Mouse (Mus musculus) liver, embryonic 14.5 days (tissue): ENCODE results near the gene Gnpat. TPM values are rescaled to one million over a fixed set of nuclear protein-coding genes. Genes with fewer than 3 reads are reported as not detected.

Source experiments
- ATAC-seq: fragments of 200-750 bp; cut with Nextera tagmentation; 2 replicates; pipeline ENCODE4 v1.8.0; 2017; ENCODE audit warnings: moderate number of reproducible peaks, mild to moderate bottlenecking, moderate library complexity; ENCODE audit not compliant: insufficient read depth
- DNase-seq, 3 experiments: peaks; one replicate each; pipeline ENCODE4 v3.0.0-alpha.2; 2012 to 2013; ENCODE audit warnings: low read depth in 3 of 3, low spot score in 3 of 3
- H3K27ac ChIP-seq: fragments of 300-500 bp; sonication (generic); 2 replicates; pipeline ENCODE4 v1.5.1; 2014; ENCODE audit warnings: moderate library complexity, mild to moderate bottlenecking, control low read depth, inconsistent platforms
- H3K27me3 ChIP-seq: fragments of 300-500 bp; sonication (generic); 2 replicates; pipeline ENCODE4 v1.6.1; 2014; ENCODE audit warnings: mild to moderate bottlenecking, low read length, moderate library complexity; ENCODE audit not compliant: control insufficient read depth, insufficient read depth
- H3K36me3 ChIP-seq: fragments of 300-500 bp; sonication (generic); replicated peaks from 2 replicates; pipeline ENCODE4 v1.6.1; 2014; ENCODE audit warnings: low read depth; ENCODE audit not compliant: control insufficient read depth, insufficient read depth
- H3K4me1 ChIP-seq, 2 experiments: fragments of 200-500 bp in 1 of 2; fragments of 300-500 bp in 1 of 2; sonication (generic) in 1 of 2; replicated peaks; 2 replicates each; pipeline ENCODE4 v1.6.1; 2012 to 2014; ENCODE audit warnings: antibody characterized with exemption in 1 of 2, inconsistent platforms in 1 of 2, low read length in 1 of 2; ENCODE audit not compliant: control insufficient read depth in 2 of 2, insufficient read depth in 2 of 2
- H3K4me2 ChIP-seq: fragments of 300-500 bp; sonication (generic); 2 replicates; pipeline ENCODE4 v1.6.1; 2014; ENCODE audit warnings: low read depth, mild to moderate bottlenecking, control low read depth, moderate library complexity
- H3K4me3 ChIP-seq, 2 experiments: fragments of 200-500 bp in 1 of 2; fragments of 300-500 bp in 1 of 2; sonication (generic) in 1 of 2; 2 replicates each; pipeline ENCODE4 v1.5.1; 2012 to 2014; ENCODE audit warnings: low read depth in 2 of 2, low read length in 2 of 2, mild to moderate bottlenecking in 2 of 2, control low read depth in 1 of 2, inconsistent platforms in 1 of 2, moderate library complexity in 1 of 2; ENCODE audit not compliant: insufficient read depth in 1 of 2
- H3K9ac ChIP-seq: fragments of 300-500 bp; sonication (generic); replicated peaks from 2 replicates; pipeline ENCODE4 v1.6.1; 2014; ENCODE audit warnings: mild to moderate bottlenecking, control low read depth, moderate library complexity
- H3K9me3 ChIP-seq: fragments of 300-500 bp; sonication (generic); 2 replicates; pipeline ENCODE4 v1.6.1; 2016; ENCODE audit warnings: low read length, mixed read lengths; ENCODE audit not compliant: control insufficient read depth
- CTCF ChIP-seq: IDR thresholded peaks from 2 replicates; pipeline ENCODE4 v1.5.1; 2016; ENCODE audit warnings: antibody characterized with exemption, low read depth, control low read depth
- EP300 ChIP-seq: IDR thresholded peaks from 2 replicates; pipeline ENCODE4 v1.6.1; 2016; ENCODE audit warnings: antibody characterized with exemption, low read depth
- WGBS: fragments of 180-500 bp; shearing (Covaris S2); extraction: QIAGEN DNeasy Blood & Tissue Kit; methylation state at CpG from one replicate; pipeline ENCODE4 v1.1.7; 2014; ENCODE audit not compliant: insufficient replicate concordance; 5-methylcytosine and 5-hydroxymethylcytosine counted together
- polyA plus RNA-seq, 2 experiments: library from polyadenylated mRNA; depleted of rRNA in 1 of 2; stranded (reverse) in 1 of 2; unstranded in 1 of 2; fragments of >200 nt; fragmentation: Nextera tagmentation in 1 of 2; extraction: Ambion mirVana in 1 of 2; gene quantifications; 2 replicates each; pipeline versions ENCODE4 v1.2.1 to v1.2.3; 2012 to 2014

Gnpat gene
- polyA plus RNA-seq (2012; rRNA removed): 23.3 and 35.7 TPM in 2 replicates
- 39.0 and 39.6 TPM in 2 replicates for polyA plus RNA-seq (2014; fragmentation: Nextera tagmentation; extraction: Ambion mirVana)

DNA sequence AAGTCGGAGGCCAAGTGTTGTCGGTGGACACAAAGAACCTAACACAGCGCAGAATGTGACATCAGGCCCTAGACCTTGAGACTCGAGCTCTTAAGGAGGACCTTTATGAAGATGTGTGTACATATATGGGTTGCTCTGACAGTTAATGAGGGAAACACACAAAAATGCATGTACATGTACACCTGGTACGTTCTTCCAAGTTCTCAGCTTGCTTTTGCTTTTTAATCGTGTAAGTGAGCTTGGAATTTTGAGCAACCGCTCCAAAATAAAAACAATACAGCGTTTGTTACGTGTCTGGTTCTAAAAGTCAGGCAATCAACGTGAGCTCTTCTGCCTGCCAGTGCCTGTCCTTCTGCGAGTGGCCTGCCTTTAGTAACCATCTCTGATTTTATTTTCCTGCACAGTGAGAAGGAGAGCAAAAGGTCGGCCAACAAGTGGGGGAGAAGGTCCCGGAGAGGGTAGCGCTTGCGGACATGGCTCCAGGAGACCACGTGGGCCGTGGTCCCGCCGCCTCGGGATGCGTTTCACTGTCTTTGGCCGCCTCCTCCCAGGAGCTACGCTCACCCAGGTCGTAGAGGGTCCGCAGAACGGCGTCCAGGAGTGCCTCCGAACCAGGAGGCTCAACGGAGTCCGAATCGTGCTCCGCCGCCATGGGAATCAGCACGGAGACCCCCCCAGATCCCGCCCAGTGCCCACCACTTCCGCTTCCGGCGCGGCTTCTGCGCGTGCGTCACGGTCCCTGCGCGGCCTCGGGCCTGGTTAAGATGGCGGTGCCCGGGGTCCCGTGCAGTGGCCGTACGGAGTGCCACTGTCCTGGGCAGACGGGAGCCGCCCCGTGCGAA, at the start of gene Gnpat, which contains the start of gene 2810004N23Rik:
Gene Gnpat, plus strand, starts transcription at position 713 of the 842 bp plus-strand sequence.
Gene 2810004N23Rik, minus strand, starts transcription at position 800 of the 842 bp plus-strand sequence.
- Histone ChIP-seq H3K4me1 (peaks cover 5 to 20% of the 10 kb centered on the region in 2 experiments), H3K4me2 (peak within 1 kb of the TSS; percentile 88), H3K36me3 (peaks cover 11% of the 10 kb centered on the region), H3K4me3 (peak within 1 kb of the TSS; percentile 74 to 77), H3K9me3 (no peaks in the 10 kb centered on the region), H3K27me3 (no peaks in the 10 kb centered on the region), H3K27ac (peak within 1 kb of the TSS; percentile 34), H3K9ac (peak within 1 kb of the TSS; percentile 86)
- ATAC-seq (peak; percentile 92), DNase-seq (peak; percentile 64 to 74 (median 68))
- under 1% methylated on average over 55 of the region's 55 CpGs for WGBS
- TF ChIP-seq CTCF (peak; percentile 41), EP300 (no peak)

DNA sequence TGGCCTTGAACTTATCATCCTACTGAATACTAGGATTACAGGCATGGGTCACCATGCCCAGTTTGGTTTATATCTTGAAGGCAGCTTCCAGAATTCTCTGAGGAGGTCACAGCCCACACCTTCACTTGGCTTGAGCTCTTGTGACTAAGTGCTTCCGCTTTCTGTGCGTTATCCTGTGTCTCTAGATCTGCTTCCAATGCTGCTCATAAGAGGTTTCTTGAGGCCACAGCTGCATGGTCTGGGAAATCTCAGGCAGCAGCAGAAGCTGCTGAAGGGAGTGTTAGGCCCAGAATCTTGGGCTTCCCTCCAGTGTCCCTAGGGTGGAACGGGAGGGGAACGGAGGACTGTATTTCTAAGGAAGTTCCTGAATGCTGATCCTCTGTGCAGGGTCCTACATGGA, 49.5 kb upstream of the Gnpat start:
- no peaks in the 10 kb centered on the region for H3K9me3 ChIP-seq
- no peak overlapping the region for H3K4me3 ChIP-seq
- H3K27ac ChIP-seq: no peak overlapping the region
- no peaks in the 10 kb centered on the region for H3K4me1 ChIP-seq
- no peaks in the 10 kb centered on the region for H3K36me3 ChIP-seq
- ATAC-seq (no peak), DNase-seq (no peak)
- H3K27me3 ChIP-seq: no peaks in the 10 kb centered on the region
- WGBS: 80% methylated on average over 4 of the region's 4 CpGs
- no peak overlapping the region for H3K9ac ChIP-seq
- no peak overlapping the region for H3K4me2 ChIP-seq
- no peak for TF ChIP-seq CTCF
- TF ChIP-seq EP300: no peak

DNA sequence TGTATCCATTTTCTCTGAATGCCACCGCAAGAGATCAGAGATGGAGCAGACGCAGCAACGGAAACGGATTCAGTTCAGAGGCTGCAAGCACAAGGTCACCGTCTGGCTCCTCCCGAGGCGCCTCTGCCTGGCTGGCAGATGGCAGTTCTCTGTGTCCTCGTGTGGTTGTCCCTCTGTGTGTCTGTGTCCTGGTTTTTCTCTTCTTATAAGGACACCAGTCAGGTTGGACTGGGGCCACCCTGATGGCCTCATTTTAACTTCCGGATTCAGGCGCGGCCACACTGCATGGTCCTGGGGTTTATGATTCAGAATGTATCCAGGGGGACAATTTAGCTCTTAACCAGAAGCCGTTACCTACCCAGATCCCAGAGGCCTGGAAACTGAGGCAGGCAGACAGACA, 47.0 kb upstream of the Gnpat start:
- Histone ChIP-seq H3K4me3 (no peak overlapping the region), H3K9ac (no peak overlapping the region), H3K4me2 (no peak overlapping the region), H3K27ac (no peak overlapping the region), H3K9me3 (no peaks in the 10 kb centered on the region), H3K4me1 (0 out of 4 replicates have a peak, but pooled peaks cover 0 to 2% of the 10 kb centered on the region in 2 experiments), H3K27me3 (no peaks in the 10 kb centered on the region), H3K36me3 (no peaks in the 10 kb centered on the region)
- ATAC-seq: no peak
- WGBS: 80% methylated on average over 12 of the region's 12 CpGs
- no peak for DNase-seq
- TF ChIP-seq EP300 (no peak), CTCF (no peak)

DNA sequence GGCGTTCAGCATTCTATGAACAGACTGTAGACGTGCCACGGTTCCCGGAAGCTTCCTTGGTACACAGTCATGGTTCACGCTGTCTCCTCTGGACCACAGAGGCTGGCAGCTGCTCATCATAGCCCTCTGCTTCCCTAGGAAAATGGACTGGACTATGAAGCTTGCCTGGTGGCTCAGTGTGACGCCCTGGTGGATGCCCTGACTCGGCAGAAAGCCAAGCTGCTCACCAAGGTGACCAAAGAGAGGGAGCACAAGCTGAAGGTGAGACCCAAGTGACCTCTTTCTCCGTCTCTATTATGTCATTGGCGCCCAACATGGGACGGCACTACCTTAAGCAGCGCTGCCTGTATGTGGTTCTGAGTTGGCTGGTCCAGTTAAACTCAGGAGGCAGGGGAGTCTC, 46.0 kb upstream of the Gnpat start:
- Histone ChIP-seq H3K9ac (no peak overlapping the region), H3K27ac (no peak overlapping the region), H3K4me1 (0 out of 4 replicates have a peak, but pooled peaks cover 0 to 2% of the 10 kb centered on the region in 2 experiments), H3K4me2 (no peak overlapping the region), H3K9me3 (no peaks in the 10 kb centered on the region), H3K27me3 (no peaks in the 10 kb centered on the region), H3K4me3 (no peak overlapping the region), H3K36me3 (no peaks in the 10 kb centered on the region)
- WGBS: 70% methylated on average over 11 of the region's 11 CpGs
- DNase-seq (no peak), ATAC-seq (no peak)
- no peak for TF ChIP-seq EP300
- no peak for TF ChIP-seq CTCF

DNA sequence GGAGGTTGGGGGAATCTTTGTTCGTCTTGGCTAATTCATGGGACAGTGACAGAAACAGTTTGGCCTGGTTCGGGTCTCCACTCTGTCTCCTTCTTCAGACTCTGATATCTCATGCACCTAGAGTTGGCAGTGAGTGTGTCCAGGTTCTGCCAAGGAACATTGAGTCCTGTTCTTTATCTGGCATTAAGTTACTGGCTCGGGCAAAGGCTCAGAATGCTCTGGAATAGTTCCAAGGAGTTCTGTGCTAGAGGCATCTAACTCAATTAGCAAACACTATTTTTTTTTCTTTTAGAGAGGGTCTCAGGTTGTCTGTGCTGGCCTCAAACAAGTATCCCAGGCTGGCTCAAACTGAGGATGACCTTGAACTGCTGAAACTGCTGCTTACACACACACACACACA, 45.5 kb upstream of the Gnpat start:
- no peak overlapping the region for H3K4me2 ChIP-seq
- H3K9ac ChIP-seq: no peak overlapping the region
- no peak for ATAC-seq
- TF ChIP-seq CTCF: no peak
- no peak for DNase-seq
- H3K27ac ChIP-seq: no peak overlapping the region
- no peaks in the 10 kb centered on the region for H3K36me3 ChIP-seq
- 69% methylated on average over 3 of the region's 3 CpGs for WGBS
- no peaks in the 10 kb centered on the region for H3K9me3 ChIP-seq
- H3K4me3 ChIP-seq: no peak overlapping the region
- no peaks in the 10 kb centered on the region for H3K27me3 ChIP-seq
- 0 out of 4 replicates have a peak, but pooled peaks cover 0 to 2% of the 10 kb centered on the region in 2 experiments for H3K4me1 ChIP-seq
